Mouse (Mus musculus) CD4-positive, CD25-positive, alpha-beta regulatory T cell, adult 2 months (primary cell): ENCODE results near the gene Vwa5b1.

Experiments
- DNase-seq: peaks from one replicate; pipeline ENCODE4 v3.0.0-alpha.2; 2012; ENCODE audit warnings: low read depth, low spot score

Vwa5b1 gene

GRCm38 (mm10) chr4:138635428-138636145, at the start of gene Vwa5b1:
Gene Vwa5b1 (minus strand): TSS chr4:138635884.
- DNase-seq, result no peak

GRCm38 (mm10) chr4:138682760-138683159, 47.1 kb upstream of the Vwa5b1 start:
- DNase-seq, result no peak

GRCm38 (mm10) chr4:138680124-138680523, 44.4 kb upstream of the Vwa5b1 start:
- DNase-seq, result no peak

DNA sequence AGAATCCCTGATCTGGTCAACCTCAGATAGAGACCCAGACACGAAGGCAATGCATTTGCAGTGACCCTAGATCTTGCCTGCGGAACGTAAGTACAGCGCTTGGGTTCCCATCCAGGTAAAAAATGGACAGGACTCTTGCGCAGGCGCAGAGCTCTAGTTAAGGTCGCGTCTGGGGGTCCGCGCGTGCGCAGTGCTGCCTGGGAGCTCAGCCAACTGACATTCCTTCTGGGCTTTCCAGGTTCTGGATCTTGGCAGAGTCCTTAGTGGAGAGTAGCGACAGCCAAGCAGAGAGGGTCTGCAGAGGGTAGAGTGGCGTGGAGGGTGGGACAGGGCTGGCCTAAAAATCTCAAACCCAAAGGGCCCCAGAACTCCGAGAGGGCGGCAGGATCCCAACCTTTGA, 41.9 kb upstream of the Vwa5b1 start:
- DNase-seq, result no peak

GRCm38 (mm10) chr4:138676480-138676879, 40.8 kb upstream of the Vwa5b1 start:
- no peak for DNase-seq

- no peak for DNase-seq
Measured at GRCm38 (mm10) chr4:138672160-138672559, 36.5 kb upstream of the Vwa5b1 start.

- DNase-seq, result no peak
Measured at GRCm38 (mm10) chr4:138670093-138670889, 34.6 kb upstream of the Vwa5b1 start.

DNA sequence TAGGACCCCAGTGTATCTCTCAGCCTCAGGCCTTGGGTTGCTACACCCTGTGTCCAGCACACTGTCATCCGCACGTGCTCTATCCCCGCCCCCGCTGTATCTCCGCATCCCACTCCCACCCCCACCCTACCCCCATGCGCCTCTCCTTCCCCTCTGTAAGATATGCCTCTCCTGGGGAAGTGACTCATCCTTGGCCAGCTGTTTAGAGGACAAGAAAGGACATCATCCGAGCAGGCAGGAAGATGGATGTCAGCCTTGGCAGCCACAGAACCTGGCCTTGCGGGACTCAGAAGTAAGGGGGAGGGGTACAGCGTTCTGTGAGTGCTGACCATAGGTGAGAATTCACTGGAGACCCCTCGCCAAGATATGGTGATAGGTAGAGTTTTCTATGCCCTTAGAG, 30.8 kb upstream of the Vwa5b1 start:
- no peak for DNase-seq

- DNase-seq, result no peak
Measured at GRCm38 (mm10) chr4:138659936-138660602, 24.4 kb upstream of the Vwa5b1 start.

- no peak for DNase-seq
Measured at GRCm38 (mm10) chr4:138653056-138653455, 17.4 kb upstream of the Vwa5b1 start.

GRCm38 (mm10) chr4:138651881-138652280, 16.2 kb upstream of the Vwa5b1 start:
- DNase-seq, result no peak

GRCm38 (mm10) chr4:138648096-138648635, 12.5 kb upstream of the Vwa5b1 start:
- no peak for DNase-seq

- DNase-seq, result no peak
Measured at GRCm38 (mm10) chr4:138642272-138642671, 6.6 kb upstream of the Vwa5b1 start.

GRCm38 (mm10) chr4:138636146-138636511, 445 bp upstream of the Vwa5b1 start:
- no peak for DNase-seq

- DNase-seq, result no peak
Measured at GRCm38 (mm10) chr4:138628256-138628655, 7.4 kb downstream of the Vwa5b1 start.

DNA sequence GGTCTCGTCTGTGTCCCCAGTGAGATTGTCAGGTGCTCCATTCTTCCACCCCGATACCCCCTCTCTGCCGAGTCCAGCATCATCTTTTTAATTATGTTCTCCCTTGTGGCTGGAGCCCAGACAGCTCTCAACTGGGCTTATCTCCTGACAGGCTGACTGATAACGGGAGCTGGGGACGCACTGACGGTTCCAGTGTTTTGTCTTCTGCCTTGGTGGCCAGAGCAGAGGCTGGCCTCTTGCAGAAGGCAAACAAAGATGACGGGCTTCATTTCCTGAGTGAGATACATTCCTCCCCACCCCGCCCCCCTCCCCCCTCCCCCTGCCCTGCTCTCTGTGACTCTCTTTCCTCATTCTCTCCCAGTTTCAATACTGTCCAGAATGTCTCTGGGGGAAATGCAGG, 21.2 kb downstream of the Vwa5b1 start:
- DNase-seq, result no peak

GRCm38 (mm10) chr4:138601926-138602325, 33.8 kb downstream of the Vwa5b1 start:
- no peak for DNase-seq

GRCm38 (mm10) chr4:138597904-138598347, 37.8 kb downstream of the Vwa5b1 start:
- peak; percentile 19 for DNase-seq

GRCm38 (mm10) chr4:138596391-138597130, 39.1 kb downstream of the Vwa5b1 start:
- no peak for DNase-seq

GRCm38 (mm10) chr4:138584946-138585345, 50.7 kb downstream of the Vwa5b1 start:
- no peak for DNase-seq

GRCm38 (mm10) chr4:138582446-138582845, 53.2 kb downstream of the Vwa5b1 start:
- no peak for DNase-seq
